Mouse (Mus musculus) liver, embryonic 14.5 days (tissue): ENCODE measurements at regions not wholly inside any gene's neighbourhood (a gene's known extent, or its start where the extent isn't known, plus 50 kb on each side); places are given as distances from the start of the nearest gene placed in this dataset.
"Not testable (repeated sequence)": the region's sequence is repeated elsewhere in the genome, so short reads cannot be mapped to it uniquely, and the experiment has no call there.

Experiments
- ATAC-seq: fragments of 200-750 bp; cut with Nextera tagmentation; 2 replicates; pipeline ENCODE4 v1.8.0; 2017; ENCODE audit warnings: moderate number of reproducible peaks, mild to moderate bottlenecking, moderate library complexity; ENCODE audit not compliant: insufficient read depth
- DNase-seq, 3 experiments: peaks; one replicate each; pipeline ENCODE4 v3.0.0-alpha.2; 2012 to 2013; ENCODE audit warnings: low read depth in 3 of 3, low spot score in 3 of 3
- H3K27ac ChIP-seq: fragments of 300-500 bp; sonication (generic); 2 replicates; pipeline ENCODE4 v1.5.1; 2014; ENCODE audit warnings: moderate library complexity, mild to moderate bottlenecking, control low read depth, inconsistent platforms
- H3K27me3 ChIP-seq: fragments of 300-500 bp; sonication (generic); 2 replicates; pipeline ENCODE4 v1.6.1; 2014; ENCODE audit warnings: mild to moderate bottlenecking, low read length, moderate library complexity; ENCODE audit not compliant: control insufficient read depth, insufficient read depth
- H3K36me3 ChIP-seq: fragments of 300-500 bp; sonication (generic); replicated peaks from 2 replicates; pipeline ENCODE4 v1.6.1; 2014; ENCODE audit warnings: low read depth; ENCODE audit not compliant: control insufficient read depth, insufficient read depth
- H3K4me1 ChIP-seq, 2 experiments: fragments of 200-500 bp in 1 of 2; fragments of 300-500 bp in 1 of 2; sonication (generic) in 1 of 2; replicated peaks; 2 replicates each; pipeline ENCODE4 v1.6.1; 2012 to 2014; ENCODE audit warnings: antibody characterized with exemption in 1 of 2, inconsistent platforms in 1 of 2, low read length in 1 of 2; ENCODE audit not compliant: control insufficient read depth in 2 of 2, insufficient read depth in 2 of 2
- H3K4me2 ChIP-seq: fragments of 300-500 bp; sonication (generic); 2 replicates; pipeline ENCODE4 v1.6.1; 2014; ENCODE audit warnings: low read depth, mild to moderate bottlenecking, control low read depth, moderate library complexity
- H3K4me3 ChIP-seq, 2 experiments: fragments of 200-500 bp in 1 of 2; fragments of 300-500 bp in 1 of 2; sonication (generic) in 1 of 2; 2 replicates each; pipeline ENCODE4 v1.5.1; 2012 to 2014; ENCODE audit warnings: low read depth in 2 of 2, low read length in 2 of 2, mild to moderate bottlenecking in 2 of 2, control low read depth in 1 of 2, inconsistent platforms in 1 of 2, moderate library complexity in 1 of 2; ENCODE audit not compliant: insufficient read depth in 1 of 2
- H3K9ac ChIP-seq: fragments of 300-500 bp; sonication (generic); replicated peaks from 2 replicates; pipeline ENCODE4 v1.6.1; 2014; ENCODE audit warnings: mild to moderate bottlenecking, control low read depth, moderate library complexity
- H3K9me3 ChIP-seq: fragments of 300-500 bp; sonication (generic); 2 replicates; pipeline ENCODE4 v1.6.1; 2016; ENCODE audit warnings: low read length, mixed read lengths; ENCODE audit not compliant: control insufficient read depth
- CTCF ChIP-seq: IDR thresholded peaks from 2 replicates; pipeline ENCODE4 v1.5.1; 2016; ENCODE audit warnings: antibody characterized with exemption, low read depth, control low read depth
- EP300 ChIP-seq: IDR thresholded peaks from 2 replicates; pipeline ENCODE4 v1.6.1; 2016; ENCODE audit warnings: antibody characterized with exemption, low read depth
- WGBS: fragments of 180-500 bp; shearing (Covaris S2); extraction: QIAGEN DNeasy Blood & Tissue Kit; methylation state at CpG from one replicate; pipeline ENCODE4 v1.1.7; 2014; ENCODE audit not compliant: insufficient replicate concordance; 5-methylcytosine and 5-hydroxymethylcytosine counted together

DNA sequence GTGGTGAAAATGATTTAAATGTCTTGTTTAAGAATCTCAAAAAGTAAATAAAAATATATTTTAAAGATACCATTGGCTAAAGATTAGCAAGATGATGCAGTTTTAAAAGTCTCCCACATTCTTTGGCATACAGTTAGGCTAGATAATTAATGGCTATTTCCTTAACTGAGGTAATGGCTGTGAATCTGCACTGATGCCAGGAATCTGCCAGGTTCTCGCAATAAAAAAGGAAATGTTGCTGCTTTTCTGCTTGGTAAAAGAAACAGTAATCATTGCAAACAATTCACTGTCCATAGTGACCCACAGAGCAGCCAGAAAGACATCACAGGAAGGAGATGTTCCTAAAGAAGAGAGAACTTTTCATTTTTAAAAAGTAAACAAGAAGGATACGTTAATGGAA, 557.7 kb upstream of the Akr1e1 start:
- WGBS = 43% methylated on average over 2 of the region's 2 CpGs
- DNase-seq (no peak), ATAC-seq (no peak)
- no peaks in the 10 kb centered on the region for H3K36me3 ChIP-seq
- no peaks in the 10 kb centered on the region for H3K4me1 ChIP-seq
- no peak overlapping the region for H3K4me2 ChIP-seq
- H3K9me3 ChIP-seq = no peaks in the 10 kb centered on the region
- no peaks in the 10 kb centered on the region for H3K27me3 ChIP-seq
- no peak overlapping the region for H3K9ac ChIP-seq
- no peak overlapping the region for H3K4me3 ChIP-seq
- TF ChIP-seq CTCF (no peak), EP300 (no peak)
- H3K27ac ChIP-seq = no peak overlapping the region

- H3K9me3 ChIP-seq = no peaks in the 10 kb centered on the region
- no peaks in the 10 kb centered on the region for H3K4me1 ChIP-seq
- no peak for DNase-seq
- TF ChIP-seq CTCF = no peak
- no peak for TF ChIP-seq EP300
- no peak overlapping the region for H3K27ac ChIP-seq
- ATAC-seq = no peak
- no peaks in the 10 kb centered on the region for H3K36me3 ChIP-seq
- WGBS = 65% methylated on average over 4 of the region's 4 CpGs
- no peaks in the 10 kb centered on the region for H3K27me3 ChIP-seq
- H3K9ac ChIP-seq = no peak overlapping the region
- no peak overlapping the region for H3K4me2 ChIP-seq
- H3K4me3 ChIP-seq = no peak overlapping the region
Measured at GRCm38 (mm10) chr13:5178996-5179395, 570.0 kb upstream of the Akr1e1 start.

- Histone ChIP-seq H3K4me1 (no peaks in the 10 kb centered on the region), H3K4me3 (no peak overlapping the region), H3K27me3 (no peaks in the 10 kb centered on the region), H3K27ac (no peak overlapping the region), H3K36me3 (no peaks in the 10 kb centered on the region), H3K4me2 (no peak overlapping the region), H3K9me3 (no peaks in the 10 kb centered on the region), H3K9ac (no peak overlapping the region)
- DNase-seq (no peak), ATAC-seq (no peak)
- TF ChIP-seq CTCF (no peak), EP300 (no peak)
- WGBS = 44% methylated on average over 2 of the region's 2 CpGs
Measured at GRCm38 (mm10) chr13:5179552-5179951, 570.6 kb upstream of the Akr1e1 start.

GRCm38 (mm10) chr13:5185237-5185800, 576.3 kb upstream of the Akr1e1 start:
- not testable (repeated sequence) for H3K4me1 ChIP-seq, H3K36me3 ChIP-seq, H3K4me3 ChIP-seq, DNase-seq, H3K27ac ChIP-seq, H3K9ac ChIP-seq, ATAC-seq, H3K4me2 ChIP-seq, H3K9me3 ChIP-seq, H3K27me3 ChIP-seq
- 58% methylated on average over 1 of the region's 1 CpGs for WGBS

DNA sequence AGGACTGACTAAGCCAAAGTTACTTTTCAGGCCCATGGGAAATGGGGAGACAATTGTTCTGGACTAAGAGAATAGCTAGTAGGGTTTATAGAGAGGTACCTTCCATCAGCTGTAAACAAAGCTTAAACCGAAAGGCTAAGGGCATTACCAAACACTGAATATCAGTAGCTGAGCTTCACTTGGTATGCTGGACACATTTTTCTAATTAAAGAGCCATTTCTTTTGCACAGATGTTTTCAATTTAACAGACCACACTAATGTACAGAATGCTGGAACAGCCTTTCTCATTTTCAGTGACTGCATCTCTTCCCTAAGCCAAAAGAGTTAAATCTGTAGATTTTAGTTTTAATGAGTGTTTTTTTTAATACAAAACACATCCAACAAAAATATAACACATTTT, 593.8 kb upstream of the Akr1e1 start:
- H3K4me2 ChIP-seq = no peak overlapping the region
- H3K4me3 ChIP-seq = no peak overlapping the region
- H3K27me3 ChIP-seq = no peaks in the 10 kb centered on the region
- no peak overlapping the region for H3K27ac ChIP-seq
- H3K36me3 ChIP-seq = no peaks in the 10 kb centered on the region
- DNase-seq = no peak
- no peak overlapping the region for H3K9ac ChIP-seq
- H3K9me3 ChIP-seq = no peaks in the 10 kb centered on the region
- TF ChIP-seq CTCF (no peak), EP300 (no peak)
- ATAC-seq = no peak
- 70% methylated on average over 1 of the region's 1 CpGs for WGBS
- no peaks in the 10 kb centered on the region for H3K4me1 ChIP-seq
